Mouse (Mus musculus): ENCODE data around the gene Spcs2.
"Not testable (repeated sequence)": the region's sequence is repeated elsewhere in the genome, so short reads cannot be mapped to it uniquely, and the experiment has no call there.

DNA sequence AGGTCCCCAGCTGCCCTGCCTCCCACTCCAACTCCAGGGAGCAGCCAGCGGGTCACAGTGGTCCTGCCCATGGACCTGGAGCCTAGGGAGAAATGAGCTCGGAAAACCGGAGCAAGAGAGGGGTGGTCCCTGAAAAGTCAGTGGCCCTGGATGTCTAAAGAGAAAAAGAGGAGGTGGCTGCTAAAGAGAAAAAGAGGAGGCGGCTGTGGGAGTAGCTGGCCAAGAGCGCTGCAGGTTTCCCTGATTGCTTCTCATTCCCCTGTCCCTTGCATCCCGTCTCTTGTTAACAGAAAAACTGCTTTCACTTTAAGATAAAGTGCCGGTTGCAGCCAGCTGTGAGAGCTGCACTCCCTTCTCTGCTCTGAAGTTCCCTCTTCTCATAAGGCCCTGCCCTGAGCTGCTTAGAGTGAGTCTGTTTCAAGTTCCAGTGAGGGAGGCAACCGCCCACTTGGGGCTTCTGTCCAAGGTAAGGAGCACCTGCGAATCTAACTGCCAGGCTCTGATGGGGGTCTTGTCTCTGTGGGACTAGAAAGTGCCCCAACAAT, 45.0 kb downstream of the Spcs2 start:
- not testable (repeated sequence) for TF ChIP-seq CTCF, EP300 (IDR thresholded peaks at IDR 0.05)
